Mouse (Mus musculus) mature B cell (primary cell): Measurements from ENCODE around the gene Cxcl9.

ENCODE experiments used
- in situ Hi-C: fragments of 300-500 bp; cut with MboI; formaldehyde crosslinking; loops from 2 replicates; pipeline ENCODE4 v1.14.3; 2019

Gene Cxcl9

GRCm38 (mm10) chr5:92340606-92341005, 12.7 kb upstream of the Cxcl9 start:
- in situ Hi-C loops, result no loop called here

- in situ Hi-C loops, result no loop called here
Measured at GRCm38 (mm10) chr5:92336743-92337142, 8.9 kb upstream of the Cxcl9 start.

- in situ Hi-C loops, result no loop called here
Measured at GRCm38 (mm10) chr5:92332359-92332840, 4.5 kb upstream of the Cxcl9 start.

- in situ Hi-C loops, result no loop called here
Measured at GRCm38 (mm10) chr5:92331635-92332338, 3.9 kb upstream of the Cxcl9 start, which contains the start of gene Art3. TSS of gene Art3 (plus strand) at chr5:92331827.

- in situ Hi-C loops, result no loop called here
Measured at GRCm38 (mm10) chr5:92331122-92331521, 3.2 kb upstream of the Cxcl9 start.

GRCm38 (mm10) chr5:92327367-92327766, 512 bp downstream of the Cxcl9 start:
- in situ Hi-C loops, result no loop called here

- in situ Hi-C loops, result no loop called here
Measured at GRCm38 (mm10) chr5:92323264-92323663, 4.6 kb downstream of the Cxcl9 start.

- in situ Hi-C loops, result no loop called here
Measured at GRCm38 (mm10) chr5:92322612-92323011, 5.3 kb downstream of the Cxcl9 start.

GRCm38 (mm10) chr5:92321631-92322400, 6.1 kb downstream of the Cxcl9 start:
- in situ Hi-C loops, result no loop called here

GRCm38 (mm10) chr5:92318596-92318995, 9.3 kb downstream of the Cxcl9 start:
- in situ Hi-C loops, result loop anchor here (5.0 kb wide), 1 partner anchor 59 kb away; no protein-coding TSS in a partner anchor

GRCm38 (mm10) chr5:92318119-92318518, 9.8 kb downstream of the Cxcl9 start:
- in situ Hi-C loops, result loop anchor here (5.0 kb wide), 1 partner anchor 59 kb away; no protein-coding TSS in a partner anchor

- in situ Hi-C loops, result no loop called here
Measured at GRCm38 (mm10) chr5:92313776-92314175, 14.1 kb downstream of the Cxcl9 start.

- in situ Hi-C loops, result no loop called here
Measured at GRCm38 (mm10) chr5:92312046-92312715, 15.7 kb downstream of the Cxcl9 start.

GRCm38 (mm10) chr5:92309681-92310511, 18.0 kb downstream of the Cxcl9 start, which contains the start of gene Sdad1:
TSS of gene Sdad1 (minus strand) at chr5:92310479.
- in situ Hi-C loops, result no loop called here

GRCm38 (mm10) chr5:92304291-92304690, 23.6 kb downstream of the Cxcl9 start:
- in situ Hi-C loops, result no loop called here

GRCm38 (mm10) chr5:92302149-92302840, 25.6 kb downstream of the Cxcl9 start:
- in situ Hi-C loops, result no loop called here

- in situ Hi-C loops, result no loop called here
Measured at GRCm38 (mm10) chr5:92294525-92294924, 33.4 kb downstream of the Cxcl9 start.

GRCm38 (mm10) chr5:92291652-92292414, 36.0 kb downstream of the Cxcl9 start:
- in situ Hi-C loops, result no loop called here

- in situ Hi-C loops, result no loop called here
Measured at GRCm38 (mm10) chr5:92287840-92288239, 40.0 kb downstream of the Cxcl9 start.

- in situ Hi-C loops, result no loop called here
Measured at GRCm38 (mm10) chr5:92283107-92283506, 44.8 kb downstream of the Cxcl9 start.
